Mouse (Mus musculus) subcutaneous adipose tissue, adult 2 months (tissue): ENCODE measurements around the gene Arsj. TPM values are rescaled to one million over a fixed set of nuclear protein-coding genes. Genes with fewer than 3 reads are reported as not detected.

Experiments
- polyA plus RNA-seq: library from polyadenylated mRNA; depleted of rRNA; stranded (reverse); fragments of >200 nt; gene quantifications from 2 replicates; pipeline ENCODE4 v1.2.3, GENCODE M21; 2012; ENCODE audit warnings: low replicate concordance; rRNA removed

The Arsj gene
- polyA plus RNA-seq: 0.34 and 3.9 TPM in 2 replicates

DNA sequence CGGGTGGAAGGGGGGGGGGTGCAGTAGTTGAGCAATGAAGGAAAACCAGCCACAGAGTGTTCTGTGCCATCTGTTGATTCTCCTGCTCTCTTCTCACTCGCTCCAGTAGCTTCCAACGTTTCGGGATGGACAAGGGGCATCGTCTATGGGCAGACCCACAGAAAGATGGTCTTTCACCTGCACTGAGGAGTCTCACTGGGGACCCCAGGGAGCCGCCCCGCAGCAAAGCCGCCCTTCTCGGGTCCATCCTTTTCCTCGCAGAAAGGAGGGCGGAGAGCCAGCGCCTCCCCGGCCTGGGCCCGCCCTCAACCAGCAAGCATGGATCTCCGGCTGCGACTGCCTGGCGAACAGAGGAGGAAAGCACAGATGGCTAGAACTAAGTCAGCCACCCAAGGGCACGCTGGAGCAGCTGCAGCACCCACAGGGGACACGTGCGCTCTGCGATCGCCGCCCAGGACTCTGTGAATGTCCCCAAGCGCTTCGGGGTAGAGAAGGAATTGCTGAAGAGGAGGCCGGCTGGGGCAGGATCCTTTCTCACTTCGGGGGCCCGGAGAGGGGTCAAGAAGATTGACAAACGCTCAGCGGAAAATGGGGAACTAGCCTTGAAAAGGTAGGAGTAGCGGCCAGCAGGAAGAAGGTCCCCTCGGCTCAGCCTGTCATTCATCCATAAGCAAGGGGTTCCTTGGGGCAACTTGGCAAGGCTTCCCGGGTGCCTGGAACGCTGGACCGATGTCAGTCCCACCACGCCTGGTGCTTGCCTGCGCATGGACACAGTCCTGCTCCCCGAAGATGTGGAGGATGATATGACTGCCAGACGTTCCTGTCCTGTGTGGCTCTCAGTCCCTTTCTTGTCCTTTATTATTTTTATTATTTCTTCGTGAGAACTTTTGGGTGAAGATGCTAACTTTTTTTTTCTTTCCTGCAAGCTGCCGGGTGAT lies at the start of gene Arsj:
Arsj (plus strand) TSS at position 117 of the 938 bp plus-strand sequence.

Other genes starting within 250 kb of the Arsj start
- gene Camk2d, start 232.6 kb downstream of the Arsj start, polyA plus RNA-seq: 88.5 and 92.0 TPM in 2 replicates